Mouse (Mus musculus) lung, embryonic 15.5 days (tissue): ENCODE results near the gene Thbs4. TPM values are rescaled to one million over a fixed set of nuclear protein-coding genes. Genes with fewer than 3 reads are reported as not detected.

Source experiments
- ATAC-seq: fragments of 200-750 bp; cut with Nextera tagmentation; 2 replicates; pipeline ENCODE4 v1.8.0; 2017; ENCODE audit warnings: moderate number of reproducible peaks, borderline replicate concordance; ENCODE audit not compliant: low FRiP score, low TSS enrichment; ENCODE audit errors: extremely low read depth
- H3K27ac ChIP-seq: fragments of 300-500 bp; sonication (generic); 2 replicates; pipeline ENCODE4 v1.5.1; 2015; ENCODE audit warnings: moderate library complexity, mild to moderate bottlenecking, inconsistent platforms
- H3K27me3 ChIP-seq: fragments of 300-500 bp; sonication (generic); 2 replicates; pipeline ENCODE4 v1.6.1; 2015; ENCODE audit warnings: inconsistent platforms
- H3K36me3 ChIP-seq: fragments of 300-500 bp; sonication (generic); 2 replicates; pipeline ENCODE4 v1.6.1; 2015; ENCODE audit warnings: inconsistent platforms
- H3K4me1 ChIP-seq: fragments of 300-500 bp; sonication (generic); 2 replicates; pipeline ENCODE4 v1.6.1; 2015; ENCODE audit warnings: inconsistent platforms
- H3K4me2 ChIP-seq: fragments of 300-500 bp; sonication (generic); 2 replicates; pipeline ENCODE4 v1.6.1; 2015; ENCODE audit warnings: inconsistent platforms, mild to moderate bottlenecking, moderate library complexity
- H3K4me3 ChIP-seq: fragments of 300-500 bp; sonication (generic); 2 replicates; pipeline ENCODE4 v1.5.1; 2015; ENCODE audit warnings: mild to moderate bottlenecking, inconsistent platforms
- H3K9ac ChIP-seq: fragments of 300-500 bp; sonication (generic); 2 replicates; pipeline ENCODE4 v1.6.1; 2015; ENCODE audit warnings: inconsistent platforms
- H3K9me3 ChIP-seq: fragments of 300-500 bp; sonication (generic); 2 replicates; pipeline ENCODE4 v1.6.1; 2016; ENCODE audit warnings: inconsistent platforms
- WGBS: fragments of 180-500 bp; shearing (Covaris S2); methylation state at CpG from one replicate; pipeline ENCODE4 v1.1.7; 2015; 5-methylcytosine and 5-hydroxymethylcytosine counted together
- polyA plus RNA-seq: library from polyadenylated mRNA; unstranded; fragments of >200 nt; fragmentation: Nextera tagmentation; extraction: Ambion mirVana; gene quantifications from 2 replicates; pipeline ENCODE4 v1.2.1, GENCODE M21; 2015

Thbs4 gene
- polyA plus RNA-seq, 1 experiment from 2014 or later = 4.4 TPM

- ATAC-seq = no peak
- Histone ChIP-seq H3K4me3 (no peak overlapping the region), H3K4me1 (peaks cover 14% of the 10 kb centered on the region; the same call in 1 of the 2 replicates), H3K36me3 (peaks cover 16% of the 10 kb centered on the region), H3K4me2 (no peak overlapping the region), H3K9me3 (no peaks in the 10 kb centered on the region), H3K27ac (no peak overlapping the region), H3K27me3 (no peaks in the 10 kb centered on the region), H3K9ac (no peak overlapping the region)
- 67% methylated on average over 1 of the region's 1 CpGs for WGBS
Measured at GRCm38 (mm10) chr13:92710361-92710760, 84.3 kb downstream of the Thbs4 start.

- no peak for ATAC-seq
Measured at GRCm38 (mm10) chr13:92709535-92709934, 85.1 kb downstream of the Thbs4 start.

GRCm38 (mm10) chr13:92708466-92708865, 86.2 kb downstream of the Thbs4 start:
- H3K9me3 ChIP-seq = no peaks in the 10 kb centered on the region
- peaks cover 23% of the 10 kb centered on the region for H3K4me1 ChIP-seq
- no peak for ATAC-seq
- no peak overlapping the region for H3K27ac ChIP-seq
- 81% methylated on average over 1 of the region's 1 CpGs for WGBS
- peaks cover 16% of the 10 kb centered on the region for H3K36me3 ChIP-seq
- no peak overlapping the region for H3K4me2 ChIP-seq
- no peak overlapping the region for H3K9ac ChIP-seq
- no peaks in the 10 kb centered on the region for H3K27me3 ChIP-seq
- no peak overlapping the region for H3K4me3 ChIP-seq

More at GRCm38 (mm10) chr13:92709535-92709934, 85.1 kb downstream of the Thbs4 start:
- Histone ChIP-seq H3K9ac (no peak overlapping the region), H3K4me1 (peaks cover 22% of the 10 kb centered on the region; the same call in 1 of the 2 replicates), H3K9me3 (no peaks in the 10 kb centered on the region), H3K27me3 (no peaks in the 10 kb centered on the region), H3K27ac (no peak overlapping the region), H3K4me2 (no peak overlapping the region), H3K36me3 (peaks cover 16% of the 10 kb centered on the region), H3K4me3 (no peak overlapping the region)
- 62% methylated on average over 3 of the region's 3 CpGs for WGBS

- no peak overlapping the region for H3K4me2 ChIP-seq
- no peak overlapping the region for H3K27ac ChIP-seq
- H3K4me3 ChIP-seq = no peak overlapping the region
- no peaks in the 10 kb centered on the region for H3K9me3 ChIP-seq
- H3K4me1 ChIP-seq = peaks cover 28% of the 10 kb centered on the region
- H3K9ac ChIP-seq = no peak overlapping the region
- peaks cover 16% of the 10 kb centered on the region for H3K36me3 ChIP-seq
- no peaks in the 10 kb centered on the region for H3K27me3 ChIP-seq
- no peak for ATAC-seq
- WGBS = 67% methylated on average over 2 of the region's 2 CpGs
Measured at GRCm38 (mm10) chr13:92707941-92708340, 86.7 kb downstream of the Thbs4 start.

- H3K4me1 ChIP-seq = peaks cover 34% of the 10 kb centered on the region
- no peak overlapping the region for H3K9ac ChIP-seq
- H3K36me3 ChIP-seq = peaks cover 16% of the 10 kb centered on the region
- no peak overlapping the region for H3K4me2 ChIP-seq
- H3K27ac ChIP-seq = no peak overlapping the region
- H3K9me3 ChIP-seq = no peaks in the 10 kb centered on the region
- no peaks in the 10 kb centered on the region for H3K27me3 ChIP-seq
- ATAC-seq = peak; percentile 19; the same call in 1 of the 2 replicates
- H3K4me3 ChIP-seq = no peak overlapping the region
- WGBS = 70% methylated on average over 9 of the region's 9 CpGs
Measured at GRCm38 (mm10) chr13:92706342-92707061, 88.1 kb downstream of the Thbs4 start.

GRCm38 (mm10) chr13:92705016-92705535, 89.5 kb downstream of the Thbs4 start:
- no peak overlapping the region for H3K4me2 ChIP-seq
- no peak overlapping the region for H3K4me3 ChIP-seq
- ATAC-seq = no peak
- H3K27ac ChIP-seq = no peak overlapping the region
- peaks cover 16% of the 10 kb centered on the region for H3K36me3 ChIP-seq
- H3K9me3 ChIP-seq = no peaks in the 10 kb centered on the region
- H3K4me1 ChIP-seq = peaks cover 34% of the 10 kb centered on the region
- H3K27me3 ChIP-seq = no peaks in the 10 kb centered on the region
- no peak overlapping the region for H3K9ac ChIP-seq
- WGBS = 92% methylated on average over 7 of the region's 7 CpGs

GRCm38 (mm10) chr13:92704189-92704588, 90.4 kb downstream of the Thbs4 start:
- H3K4me3 ChIP-seq = no peak overlapping the region
- H3K4me2 ChIP-seq = no peak overlapping the region
- peaks cover 34% of the 10 kb centered on the region for H3K4me1 ChIP-seq
- no peak for ATAC-seq
- H3K9ac ChIP-seq = no peak overlapping the region
- WGBS = 65% methylated on average over 7 of the region's 7 CpGs
- no peak overlapping the region for H3K27ac ChIP-seq
- no peaks in the 10 kb centered on the region for H3K9me3 ChIP-seq
- H3K36me3 ChIP-seq = peaks cover 12% of the 10 kb centered on the region
- H3K27me3 ChIP-seq = no peaks in the 10 kb centered on the region

GRCm38 (mm10) chr13:92703241-92704027, 91.2 kb downstream of the Thbs4 start:
- Histone ChIP-seq H3K27ac (no peak overlapping the region), H3K4me2 (no peak overlapping the region), H3K9me3 (no peaks in the 10 kb centered on the region), H3K4me3 (no peak overlapping the region), H3K4me1 (peaks cover 34% of the 10 kb centered on the region), H3K9ac (no peak overlapping the region), H3K36me3 (peaks cover 4% of the 10 kb centered on the region), H3K27me3 (no peaks in the 10 kb centered on the region)
- 70% methylated on average over 8 of the region's 8 CpGs for WGBS
- ATAC-seq = no peak

- no peak overlapping the region for H3K4me2 ChIP-seq
- no peaks in the 10 kb centered on the region for H3K9me3 ChIP-seq
- 53% methylated on average over 5 of the region's 5 CpGs for WGBS
- no peak overlapping the region for H3K9ac ChIP-seq
- H3K27me3 ChIP-seq = no peaks in the 10 kb centered on the region
- peaks cover 34% of the 10 kb centered on the region for H3K4me1 ChIP-seq
- no peak overlapping the region for H3K27ac ChIP-seq
- H3K4me3 ChIP-seq = no peak overlapping the region
- H3K36me3 ChIP-seq = no peaks in the 10 kb centered on the region
- ATAC-seq = no peak
Measured at GRCm38 (mm10) chr13:92702035-92702434, 92.6 kb downstream of the Thbs4 start.

Other genes starting within 250 kb of the Thbs4 start
- gene Spz1, start 218.6 kb downstream of the Thbs4 start, polyA plus RNA-seq = not detected in 2 replicates
- 23.4 and 26.0 TPM in 2 replicates for gene Serinc5, start 183.7 kb downstream of the Thbs4 start, polyA plus RNA-seq
- 3.1 and 3.2 TPM in 2 replicates for gene Mtx3, start 49.9 kb upstream of the Thbs4 start, polyA plus RNA-seq